Mouse (Mus musculus) liver, embryonic 15.5 days (tissue): ENCODE results near the gene Gm28041. TPM values are rescaled to one million over a fixed set of nuclear protein-coding genes. Genes with fewer than 3 reads are reported as not detected.
"Not testable (repeated sequence)": the region's sequence is repeated elsewhere in the genome, so short reads cannot be mapped to it uniquely, and the experiment has no call there.

Experiments used
- ATAC-seq: fragments of 200-750 bp; cut with Nextera tagmentation; 2 replicates; pipeline ENCODE4 v1.8.0; 2017; ENCODE audit warnings: moderate number of reproducible peaks, mild to moderate bottlenecking, moderate library complexity; ENCODE audit not compliant: insufficient read depth
- H3K27ac ChIP-seq: fragments of 300-500 bp; sonication (generic); replicated peaks from 2 replicates; pipeline ENCODE4 v1.5.1; 2015; ENCODE audit warnings: mild to moderate bottlenecking, inconsistent platforms
- H3K27me3 ChIP-seq: fragments of 300-500 bp; sonication (generic); 2 replicates; pipeline ENCODE4 v1.6.1; 2015; ENCODE audit warnings: mild to moderate bottlenecking, inconsistent platforms
- H3K36me3 ChIP-seq: fragments of 300-500 bp; sonication (generic); replicated peaks from 2 replicates; pipeline ENCODE4 v1.6.1; 2015; ENCODE audit warnings: moderate library complexity, mild to moderate bottlenecking, inconsistent platforms
- H3K4me1 ChIP-seq: fragments of 300-500 bp; sonication (generic); replicated peaks from 2 replicates; pipeline ENCODE4 v1.6.1; 2015; ENCODE audit warnings: inconsistent platforms
- H3K4me2 ChIP-seq: fragments of 300-500 bp; sonication (generic); 2 replicates; pipeline ENCODE4 v1.6.1; 2015; ENCODE audit warnings: moderate library complexity, mild to moderate bottlenecking, inconsistent platforms
- H3K4me3 ChIP-seq: fragments of 300-500 bp; sonication (generic); replicated peaks from 2 replicates; pipeline ENCODE4 v1.5.1; 2015; ENCODE audit warnings: mild to moderate bottlenecking, inconsistent platforms
- H3K9ac ChIP-seq: fragments of 300-500 bp; sonication (generic); 2 replicates; pipeline ENCODE4 v1.6.1; 2015; ENCODE audit warnings: moderate library complexity, mild to moderate bottlenecking, inconsistent platforms
- H3K9me3 ChIP-seq: fragments of 300-500 bp; sonication (generic); replicated peaks from 2 replicates; pipeline ENCODE4 v1.6.1; 2016; ENCODE audit warnings: inconsistent platforms
- WGBS: fragments of 180-500 bp; shearing (Covaris S2); methylation state at CpG from one replicate; pipeline ENCODE4 v1.1.7; 2015; ENCODE audit warnings: mixed read lengths; ENCODE audit not compliant: insufficient replicate concordance; 5-methylcytosine and 5-hydroxymethylcytosine counted together
- polyA plus RNA-seq: library from polyadenylated mRNA; unstranded; fragments of >200 nt; fragmentation: Nextera tagmentation; extraction: Ambion mirVana; gene quantifications from 2 replicates; pipeline ENCODE4 v1.2.1, GENCODE M21; 2015

Gm28041 gene
- polyA plus RNA-seq, result 0.17 TPM in 1 of 2 replicates, not detected in the other

DNA sequence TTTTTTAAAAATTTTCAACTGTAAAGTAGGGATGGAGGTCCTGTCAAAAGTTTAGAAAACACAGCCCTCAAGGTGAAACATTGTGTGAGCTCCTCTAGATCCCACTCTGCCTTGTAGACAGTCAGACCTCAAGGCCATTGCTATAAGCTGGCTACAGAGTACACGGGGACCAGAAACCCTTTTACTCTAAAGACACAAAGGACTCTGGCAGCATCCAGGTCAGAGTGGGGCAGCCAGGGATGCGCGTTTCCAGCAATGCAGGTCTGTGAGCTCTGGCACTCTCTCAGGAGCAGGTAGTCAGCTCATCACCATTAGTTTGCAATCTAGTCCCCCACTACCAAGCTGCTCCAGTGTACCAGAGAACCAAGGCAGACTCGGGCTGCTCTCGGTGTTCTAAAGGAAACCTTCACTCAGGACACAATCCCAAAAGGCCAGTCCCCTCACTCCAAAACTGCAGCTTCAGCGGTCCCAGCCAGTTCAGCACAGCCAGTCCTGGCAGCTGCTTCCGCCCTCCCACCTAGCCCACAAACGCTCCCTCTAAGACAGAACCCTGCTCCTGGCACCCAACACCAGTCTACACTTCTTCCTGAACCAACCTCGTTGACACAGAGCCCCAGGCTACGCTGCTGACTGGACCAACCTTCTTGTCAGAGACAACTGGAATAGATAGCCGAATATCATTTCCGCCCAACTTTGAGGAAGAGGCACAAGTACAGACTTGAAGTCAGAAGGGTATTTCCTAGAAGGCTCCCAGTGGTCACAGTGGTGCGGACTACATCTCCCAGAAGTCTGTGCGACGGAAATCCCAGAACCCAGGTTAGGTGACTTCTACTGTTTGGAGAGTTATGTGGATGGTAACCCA is at the start of gene Gm28041, which contains the start of gene Zfp456:
TSS of gene Gm28041 (minus strand) at position 684 of the 862 bp plus-strand sequence.
TSS of gene Zfp456 (minus strand) at position 761 of the 862 bp plus-strand sequence.
- 9% methylated on average over 14 of the region's 15 CpGs for WGBS
- Histone ChIP-seq H3K4me2 (peak within 1 kb of the TSS; percentile 61), H3K4me3 (peak within 1 kb of the TSS; percentile 52), H3K9ac (0 out of 2 replicates have a peak within 1 kb of the TSS, but pooled peaks have one; percentile 6)
- not testable (repeated sequence) for H3K36me3 ChIP-seq, H3K27ac ChIP-seq, H3K4me1 ChIP-seq, H3K9me3 ChIP-seq, H3K27me3 ChIP-seq
- peak; percentile 91 for ATAC-seq

DNA sequence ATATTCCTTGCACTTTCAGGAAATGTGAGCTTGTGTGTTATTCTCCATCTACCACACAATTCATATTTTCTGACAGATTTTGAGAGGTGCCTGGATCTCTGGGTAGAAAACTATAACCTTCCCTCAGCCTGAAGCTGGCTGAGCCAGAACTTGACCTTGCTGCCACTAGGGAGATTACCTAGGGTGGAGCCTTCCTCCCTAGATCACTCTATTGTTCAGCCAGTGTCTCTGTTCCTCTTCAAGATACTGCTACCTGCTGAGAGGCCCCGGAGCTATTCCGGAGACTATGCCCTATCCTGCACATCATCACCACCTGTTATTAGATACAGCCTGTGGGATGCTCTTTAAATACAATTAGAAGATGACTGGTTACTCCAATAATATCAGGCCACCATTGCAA is 47.0 kb upstream of the Gm28041 start:
- H3K4me1 ChIP-seq, ATAC-seq, H3K9ac ChIP-seq, H3K4me2 ChIP-seq, H3K4me3 ChIP-seq, H3K27ac ChIP-seq, H3K36me3 ChIP-seq, H3K27me3 ChIP-seq, H3K9me3 ChIP-seq: not testable (repeated sequence)
- 73% methylated on average over 2 of the region's 2 CpGs for WGBS

DNA sequence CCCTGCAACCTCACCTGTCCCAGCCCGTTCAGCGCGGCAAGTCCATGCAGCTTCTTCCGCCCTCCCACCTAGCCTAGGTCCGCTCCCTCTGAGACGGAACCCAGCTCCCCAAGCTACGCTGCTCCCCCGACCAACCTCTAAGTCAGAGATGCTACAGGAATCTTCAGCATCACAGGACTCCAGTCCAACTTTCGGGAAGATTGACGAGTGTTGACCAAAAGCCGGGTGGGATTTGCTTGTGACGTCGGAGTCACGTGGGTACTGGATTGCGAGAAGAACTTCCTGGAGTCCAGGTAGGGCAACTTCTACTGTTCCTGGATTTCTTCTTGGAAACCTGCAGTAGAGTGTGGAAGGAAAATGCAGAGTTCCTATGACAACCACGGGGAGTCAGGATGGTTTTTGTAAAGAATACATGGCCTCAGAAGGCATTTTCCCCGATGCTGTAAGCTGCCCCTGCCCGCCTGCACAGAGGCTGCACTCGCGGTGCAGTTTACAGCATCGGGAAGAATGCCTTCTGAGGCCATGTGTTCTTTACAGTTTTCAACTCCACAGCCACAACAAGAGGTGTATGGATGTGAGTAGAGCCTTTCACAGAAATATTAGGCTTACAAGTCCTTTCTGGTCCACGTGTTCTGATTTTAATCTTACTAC is 45.8 kb upstream of the Gm28041 start, which contains the start of gene Zfp459:
TSS of gene Zfp459 (minus strand) at position 212 of the 651 bp plus-strand sequence.
- ATAC-seq, result peak; percentile 64
- H3K4me2 ChIP-seq, result peak within 1 kb of the TSS; percentile 74
- H3K9ac ChIP-seq, result peak within 1 kb of the TSS; percentile 39; the same call in 1 of the 2 replicates
- H3K9me3 ChIP-seq, result no peaks in the 10 kb centered on the region
- peaks cover 7% of the 10 kb centered on the region for H3K4me1 ChIP-seq
- H3K27me3 ChIP-seq, result no peaks in the 10 kb centered on the region
- no peak within 1 kb of the TSS for H3K27ac ChIP-seq
- 1% methylated on average over 22 of the region's 22 CpGs for WGBS
- no peaks in the 10 kb centered on the region for H3K36me3 ChIP-seq
- peak within 1 kb of the TSS; percentile 64 for H3K4me3 ChIP-seq

DNA sequence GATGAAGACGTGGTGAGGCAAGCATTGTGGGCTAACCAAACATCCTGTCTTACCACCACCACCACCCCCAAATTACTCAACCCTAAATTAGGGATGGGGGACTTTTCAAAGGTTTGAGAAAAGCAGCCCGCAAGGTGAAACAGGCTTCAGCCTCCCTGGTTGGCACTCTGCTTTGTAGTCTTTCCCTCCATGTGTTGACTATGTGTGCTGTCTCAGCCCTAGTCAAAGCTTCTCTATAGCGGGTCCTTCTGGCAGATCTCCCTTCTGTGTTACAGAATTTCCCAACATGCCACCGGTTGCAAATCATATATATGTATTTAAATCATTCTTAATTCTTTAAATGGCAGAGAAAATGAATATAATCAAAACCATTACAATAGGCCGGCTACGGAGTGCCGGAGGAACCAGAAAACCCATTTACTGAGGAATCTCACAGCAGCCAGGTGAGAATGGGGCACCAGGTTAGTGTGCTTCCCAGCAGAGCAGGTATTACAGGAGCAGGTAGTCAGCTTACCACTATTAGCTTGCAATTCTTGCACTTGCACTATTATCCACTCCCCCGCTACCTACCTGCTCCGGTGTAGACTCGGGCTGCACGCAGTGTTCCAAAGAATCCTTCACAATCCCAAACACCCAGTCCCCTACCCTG is 45.1 kb upstream of the Gm28041 start:
- H3K4me1 ChIP-seq, result peaks cover 7% of the 10 kb centered on the region
- no peaks in the 10 kb centered on the region for H3K27me3 ChIP-seq
- no peaks in the 10 kb centered on the region for H3K36me3 ChIP-seq
- H3K27ac ChIP-seq, result no peak overlapping the region
- peak overlapping the region; percentile 39; the same call in 1 of the 2 replicates for H3K9ac ChIP-seq
- H3K4me2 ChIP-seq, result peak overlapping the region; percentile 74
- WGBS, result 31% methylated on average over 11 of the region's 11 CpGs
- peak overlapping the region; percentile 64 for H3K4me3 ChIP-seq
- ATAC-seq, result 0 out of 2 replicates have a peak, but pooled peaks have one; percentile 25
- H3K9me3 ChIP-seq, result no peaks in the 10 kb centered on the region

DNA sequence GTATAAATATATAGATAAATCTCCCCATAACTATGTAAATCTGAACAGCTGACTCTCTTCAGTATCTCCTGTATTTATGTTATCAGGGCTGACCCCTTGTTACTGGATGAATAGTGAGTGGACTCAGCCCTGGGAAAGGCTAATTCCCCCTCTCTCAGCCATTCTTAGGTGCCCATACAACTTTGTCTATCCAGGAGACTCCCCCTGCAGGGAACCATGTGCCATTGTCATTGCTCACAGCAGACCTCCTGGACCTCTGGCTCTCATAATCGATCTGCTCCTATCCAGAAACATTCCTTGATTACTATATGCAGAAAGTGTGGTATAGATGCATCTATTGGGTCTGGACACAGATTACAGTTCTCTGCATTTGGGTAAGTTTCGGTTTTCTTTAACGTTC is 41.3 kb upstream of the Gm28041 start:
- no peak for ATAC-seq
- Histone ChIP-seq H3K4me2 (no peak overlapping the region), H3K36me3 (no peaks in the 10 kb centered on the region), H3K9me3 (no peaks in the 10 kb centered on the region), H3K4me1 (peaks cover 7% of the 10 kb centered on the region), H3K27ac (no peak overlapping the region), H3K9ac (no peak overlapping the region), H3K27me3 (no peaks in the 10 kb centered on the region), H3K4me3 (no peak overlapping the region)
- 68% methylated on average over 3 of the region's 3 CpGs for WGBS

DNA sequence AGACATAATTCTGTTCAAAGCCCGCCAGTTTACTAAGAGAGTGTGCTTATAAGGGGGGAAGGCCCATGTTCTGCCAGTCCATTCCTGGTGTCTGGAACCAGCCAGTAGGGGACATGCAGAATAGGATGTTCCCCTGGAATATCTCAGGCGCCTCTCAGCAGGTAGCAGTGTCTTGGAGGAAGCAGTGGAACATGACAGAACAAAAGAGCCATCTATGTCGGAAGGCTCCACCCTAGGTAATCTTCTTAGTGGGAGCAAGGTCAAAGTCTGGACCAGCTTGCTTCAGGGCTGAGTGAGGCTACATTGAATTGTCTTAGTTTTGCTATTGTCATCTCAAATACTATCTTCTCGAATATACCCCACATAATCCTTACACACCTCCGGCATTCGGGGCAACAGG is 40.2 kb upstream of the Gm28041 start:
- H3K4me2 ChIP-seq, result no peak overlapping the region
- no peak overlapping the region for H3K9ac ChIP-seq
- ATAC-seq, result no peak
- no peak overlapping the region for H3K4me3 ChIP-seq
- H3K27me3 ChIP-seq, result no peaks in the 10 kb centered on the region
- H3K27ac ChIP-seq, result no peak overlapping the region
- no peaks in the 10 kb centered on the region for H3K9me3 ChIP-seq
- peaks cover under 1% of the 10 kb centered on the region for H3K4me1 ChIP-seq
- no peaks in the 10 kb centered on the region for H3K36me3 ChIP-seq
- WGBS, result 65% methylated on average over 6 of the region's 6 CpGs

DNA sequence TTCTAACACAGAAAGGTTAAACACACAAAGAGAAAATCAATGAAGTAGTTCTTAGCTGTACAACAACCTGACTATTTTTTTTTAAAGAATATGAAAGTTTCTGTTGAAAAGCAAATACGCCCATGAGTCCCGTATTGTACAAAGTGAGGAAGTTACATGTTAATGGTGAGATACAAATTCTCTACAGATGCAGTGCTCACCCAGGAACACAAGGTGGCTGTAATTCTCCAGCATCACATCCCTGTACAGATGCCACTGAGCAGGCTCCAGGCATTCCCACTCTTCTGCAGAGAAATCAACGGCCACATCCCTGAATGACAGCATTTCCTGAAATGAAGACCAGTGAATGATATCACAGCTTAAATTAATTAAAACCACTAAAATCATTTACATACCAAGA is 38.1 kb upstream of the Gm28041 start:
- H3K4me3 ChIP-seq, H3K9me3 ChIP-seq, H3K4me1 ChIP-seq, ATAC-seq, H3K36me3 ChIP-seq, H3K9ac ChIP-seq, H3K27me3 ChIP-seq, H3K4me2 ChIP-seq, H3K27ac ChIP-seq: not testable (repeated sequence)
- 64% methylated on average over 3 of the region's 3 CpGs for WGBS

DNA sequence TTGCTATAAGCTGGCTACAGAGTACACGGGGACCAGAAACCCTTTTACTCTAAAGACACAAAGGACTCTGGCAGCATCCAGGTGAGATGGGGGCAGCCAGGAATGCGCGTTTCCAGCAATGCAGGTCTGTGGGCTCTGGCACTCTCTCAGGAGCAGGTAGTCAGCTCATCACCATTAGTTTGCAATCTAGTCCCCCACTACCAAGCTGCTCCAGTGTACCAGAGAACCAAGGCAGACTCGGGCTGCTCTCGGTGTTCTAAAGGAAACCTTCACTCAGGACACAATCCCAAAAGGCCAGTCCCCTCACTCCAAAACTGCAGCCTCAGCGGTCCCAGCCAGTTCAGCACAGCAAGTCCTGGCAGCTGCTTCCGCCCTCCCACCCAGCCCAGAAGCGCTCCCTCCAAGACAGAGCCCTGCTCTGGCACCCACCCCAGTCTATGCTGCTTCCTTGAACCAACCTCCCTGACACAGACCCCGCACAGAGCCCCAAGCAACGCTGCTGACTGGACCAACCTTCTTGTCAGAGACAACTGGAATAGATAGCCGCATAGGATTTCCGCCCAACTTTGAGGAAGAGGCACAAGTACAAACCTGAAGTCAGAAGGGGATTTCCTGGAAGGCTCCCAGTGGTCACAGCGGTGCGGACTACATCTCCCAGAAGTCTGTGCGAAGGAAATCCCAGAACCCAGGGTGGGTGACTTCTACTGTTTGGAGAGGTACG is 23.8 kb upstream of the Gm28041 start, which contains the start of gene Zfp429:
TSS of gene Zfp429 (minus strand) at position 637 of the 721 bp plus-strand sequence.
- 4% methylated on average over 16 of the region's 16 CpGs for WGBS
- Histone ChIP-seq H3K9ac (peak within 1 kb of the TSS; percentile 43; the same call in 1 of the 2 replicates), H3K4me2 (peak within 1 kb of the TSS; percentile 71), H3K4me3 (peak within 1 kb of the TSS; percentile 65)
- H3K36me3 ChIP-seq, H3K4me1 ChIP-seq, H3K9me3 ChIP-seq, H3K27ac ChIP-seq, H3K27me3 ChIP-seq: not testable (repeated sequence)
- peak; percentile 88 for ATAC-seq

DNA sequence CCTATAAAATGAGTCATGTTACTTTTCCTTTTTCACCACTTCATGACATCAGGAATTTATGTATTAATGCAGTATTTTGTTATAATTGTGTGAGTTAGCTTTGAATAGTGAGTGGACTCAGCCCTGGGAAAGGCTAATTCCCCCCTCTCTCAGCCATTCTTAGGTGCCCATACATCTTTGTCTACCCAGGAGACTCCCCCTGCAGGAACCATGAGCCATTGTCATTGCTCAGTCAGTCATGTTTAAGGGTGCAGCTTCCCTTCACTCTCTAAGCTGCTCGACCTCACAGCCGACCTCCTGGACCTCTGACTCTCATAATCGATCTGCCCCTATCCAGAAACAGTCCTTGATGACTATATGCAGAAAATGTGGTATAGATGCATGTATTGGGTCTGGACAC is 722 bp upstream of the Gm28041 start:
- not testable (repeated sequence) for H3K9ac ChIP-seq, H3K27ac ChIP-seq, H3K4me3 ChIP-seq, H3K9me3 ChIP-seq, ATAC-seq, H3K4me1 ChIP-seq, H3K27me3 ChIP-seq, H3K36me3 ChIP-seq, H3K4me2 ChIP-seq
- 40% methylated on average over 3 of the region's 3 CpGs for whole genome bisulfite sequencing

DNA sequence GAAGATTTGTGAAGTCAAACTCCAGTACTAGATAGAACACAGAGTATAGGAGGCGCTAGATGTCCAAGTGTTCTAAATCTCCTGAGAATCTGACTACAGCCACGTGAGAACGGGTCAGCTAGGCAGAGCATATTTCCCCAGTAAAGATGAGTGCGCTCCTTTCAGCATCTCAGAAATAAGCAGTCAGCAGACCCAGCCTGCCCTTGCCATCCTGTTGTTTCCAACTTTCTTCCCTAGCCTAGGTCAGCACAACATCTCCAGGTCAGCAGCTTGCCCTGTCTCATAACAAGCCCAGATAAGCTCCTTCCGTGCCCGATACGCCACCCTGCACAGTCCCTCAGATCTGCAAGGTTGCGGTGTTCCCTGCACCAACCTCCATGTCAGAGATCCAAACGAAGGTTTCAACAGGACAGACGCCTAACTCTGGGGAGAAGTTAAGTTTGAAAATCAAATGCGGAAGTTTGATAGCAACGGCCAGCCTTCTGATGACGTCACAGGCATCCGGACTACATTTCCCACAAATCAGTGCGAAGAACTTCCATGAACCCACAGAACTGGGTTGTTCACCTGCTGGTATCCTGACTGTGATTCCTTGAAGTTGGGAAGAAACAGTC is 15.3 kb downstream of the Gm28041 start, which contains the start of the genes Gm28044 and Zfp953:
TSS of gene Gm28044 (minus strand) at position 406 of the 614 bp plus-strand sequence.
TSS of gene Zfp953 (minus strand) at position 475 of the 614 bp plus-strand sequence.
- ATAC-seq, result peak; percentile 84
- H3K4me2 ChIP-seq, result peak within 1 kb of the TSS; percentile 76
- H3K36me3 ChIP-seq, result no peaks in the 10 kb centered on the region
- 0% methylated on average over 15 of the region's 15 CpGs for WGBS
- H3K27ac ChIP-seq, result peak within 1 kb of the TSS; percentile 81
- H3K9me3 ChIP-seq, result no peaks in the 10 kb centered on the region
- no peaks in the 10 kb centered on the region for H3K27me3 ChIP-seq
- H3K9ac ChIP-seq, result peak within 1 kb of the TSS; percentile 74
- peak within 1 kb of the TSS; percentile 82 for H3K4me3 ChIP-seq
- peaks cover 15% of the 10 kb centered on the region for H3K4me1 ChIP-seq
